Mouse (Mus musculus) spleen, embryonic (tissue): ENCODE data around the gene Akt3.

Experiments
- CTCF ChIA-PET: fragments of 350-600 bp; sonication (Branson Sonifier 250); formaldehyde crosslinking; loops from one replicate; lab custom pipeline; 2022; lab: Charles Lee

The Akt3 gene

GRCm38 (mm10) chr1:176986990-176987740 is 270.8 kb downstream of the Akt3 start:
- CTCF ChIA-PET: no interaction called here

- CTCF ChIA-PET: no interaction called here
Observed at GRCm38 (mm10) chr1:176986275-176986674, 271.7 kb downstream of the Akt3 start.

GRCm38 (mm10) chr1:176985691-176986090 is 272.3 kb downstream of the Akt3 start:
- CTCF ChIA-PET: interaction anchor here (0.6 kb wide), 1 partner anchor 189 kb away, joined by 9 read pairs; no protein-coding TSS in a partner anchor

GRCm38 (mm10) chr1:176982671-176983070 is 275.3 kb downstream of the Akt3 start:
- CTCF ChIA-PET: interaction anchor here (0.6 kb wide), 1 partner anchor 123 kb away, joined by 3 read pairs; no protein-coding TSS in a partner anchor

GRCm38 (mm10) chr1:176981511-176981910 is 276.5 kb downstream of the Akt3 start:
- CTCF ChIA-PET: no interaction called here

- CTCF ChIA-PET: no interaction called here
Observed at GRCm38 (mm10) chr1:176980801-176981400, 277.1 kb downstream of the Akt3 start.

GRCm38 (mm10) chr1:176980140-176980539 is 277.9 kb downstream of the Akt3 start:
- CTCF ChIA-PET: interaction anchor here (0.6 kb wide), 1 partner anchor 12 kb away, joined by 3 read pairs; no protein-coding TSS in a partner anchor

GRCm38 (mm10) chr1:176979235-176979634 is 278.8 kb downstream of the Akt3 start:
- CTCF ChIA-PET: no interaction called here

- CTCF ChIA-PET: no interaction called here
Observed at GRCm38 (mm10) chr1:176973356-176974088, 284.5 kb downstream of the Akt3 start.

- CTCF ChIA-PET: no interaction called here
Observed at GRCm38 (mm10) chr1:176971479-176971797, 286.6 kb downstream of the Akt3 start.

GRCm38 (mm10) chr1:176970635-176971478 is 287.1 kb downstream of the Akt3 start:
- CTCF ChIA-PET: no interaction called here
